Mouse (Mus musculus): ENCODE measurements at regions not wholly inside any gene's neighbourhood (a gene's known extent, or its start where the extent isn't known, plus 50 kb on each side); places are given as distances from the start of the nearest gene placed in this dataset.
A peak's percentile ranks its signal among the peaks of the same experiment; 100 is the strongest.

DNA sequence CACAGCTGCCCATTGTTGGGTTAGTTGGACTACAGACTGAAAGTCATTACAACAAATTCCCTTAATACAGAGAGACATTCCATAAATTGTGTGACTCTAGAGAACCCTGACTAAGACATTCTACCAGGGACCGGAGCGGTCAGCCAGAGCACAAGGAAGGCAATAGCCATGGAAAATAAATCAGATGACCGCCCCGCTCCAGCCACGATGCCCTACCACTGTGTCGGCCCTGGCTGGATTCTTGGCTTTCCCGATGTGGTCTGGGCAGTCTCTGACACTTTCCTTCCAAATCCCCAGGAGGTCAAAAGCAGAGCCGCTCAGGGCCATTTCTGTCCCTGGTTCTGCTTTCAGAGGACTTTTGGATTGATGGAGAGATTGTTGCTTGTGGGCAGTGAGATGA lies 57.8 kb downstream of the Lsm3 start:
- Histone ChIP-seq H3K4me1 (replicated peaks) (no peaks in the 10 kb centered on the region; the same call in 1 of the 2 replicates), H3K9ac (no peak overlapping the region), H3K27me3 (no peaks in the 10 kb centered on the region), H3K36me3 (no peaks in the 10 kb centered on the region), H3K4me2 (no peak overlapping the region), H3K4me3 (no peak overlapping the region), H3K9me3 (no peaks in the 10 kb centered on the region), H3K27ac (replicated peaks) (no peak overlapping the region)
- WGBS = 89% methylated on average over 8 of the region's 8 CpGs
- ATAC-seq (ENCODE audit: low FRiP score, low read depth) = no peak

DNA sequence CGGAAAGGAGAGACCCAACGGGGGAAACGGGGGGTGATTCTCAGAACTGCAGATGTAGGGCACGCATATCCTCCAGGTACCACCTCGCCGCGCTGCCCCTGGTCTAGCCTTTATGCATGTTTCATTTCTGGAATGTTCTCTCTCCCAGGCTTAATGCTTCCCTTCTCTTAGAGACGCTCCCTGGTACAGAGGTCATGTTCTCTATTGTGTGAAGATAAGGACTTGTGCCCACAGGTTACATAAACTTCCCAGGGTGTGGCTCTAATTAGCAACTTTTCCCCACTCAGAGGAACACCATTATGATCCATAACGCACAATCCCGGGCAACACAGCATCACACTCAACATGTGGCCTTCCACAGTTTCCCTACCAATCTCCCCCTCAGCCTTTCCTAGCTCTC lies 58.7 kb downstream of the Lsm3 start:
- Histone ChIP-seq H3K27me3 (no peaks in the 10 kb centered on the region), H3K9ac (no peak overlapping the region), H3K9me3 (no peaks in the 10 kb centered on the region), H3K4me2 (no peak overlapping the region), H3K4me1 (replicated peaks) (no peaks in the 10 kb centered on the region; the same call in 1 of the 2 replicates), H3K27ac (replicated peaks) (no peak overlapping the region), H3K4me3 (no peak overlapping the region), H3K36me3 (no peaks in the 10 kb centered on the region)
- no peak for ATAC-seq (ENCODE audit: low FRiP score, low read depth)
- 92% methylated on average over 10 of the region's 10 CpGs for WGBS

DNA sequence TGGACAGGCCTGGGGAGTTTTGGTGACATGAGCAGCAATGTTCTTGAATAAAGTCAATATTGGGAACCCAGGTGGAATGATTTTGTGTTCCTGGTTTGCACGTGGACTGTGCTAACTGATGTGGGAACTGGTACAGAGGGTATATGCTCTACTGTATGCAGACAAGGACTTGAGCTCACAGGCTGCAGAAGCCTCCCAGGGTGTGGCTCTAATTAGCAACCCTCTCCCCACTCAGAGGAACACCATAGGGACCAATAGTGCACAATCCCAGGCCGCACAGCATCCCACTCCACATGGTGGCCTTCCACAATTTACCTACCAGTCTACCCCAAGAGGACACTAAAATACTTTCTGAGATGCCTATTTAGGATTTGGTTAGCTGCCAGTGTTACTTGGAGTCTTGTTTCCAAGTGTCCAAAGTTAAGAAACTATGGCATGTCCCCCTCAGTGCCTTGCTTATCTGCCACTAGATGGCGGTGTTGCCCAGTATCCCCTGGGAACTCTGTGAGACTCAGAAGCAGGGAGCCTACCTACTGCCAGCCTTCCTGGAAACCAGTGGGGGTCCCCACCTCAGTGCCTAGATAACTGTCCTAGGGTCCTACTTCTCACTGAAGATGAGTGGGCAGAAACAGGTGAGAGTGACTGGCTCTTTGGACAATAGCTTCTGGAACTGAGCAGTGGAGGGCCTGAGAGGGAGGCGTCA lies 60.1 kb downstream of the Lsm3 start:
- H3K27ac ChIP-seq (replicated peaks) = no peak overlapping the region
- no peak overlapping the region for H3K4me2 ChIP-seq
- WGBS = 63% methylated on average over 4 of the region's 4 CpGs
- no peaks in the 10 kb centered on the region for H3K9me3 ChIP-seq
- no peak overlapping the region for H3K4me3 ChIP-seq
- H3K36me3 ChIP-seq = no peaks in the 10 kb centered on the region
- H3K27me3 ChIP-seq = no peaks in the 10 kb centered on the region
- peak; percentile 66; the same call in 1 of the 2 replicates for ATAC-seq (ENCODE audit: low FRiP score, low read depth)
- H3K9ac ChIP-seq = no peak overlapping the region
- H3K4me1 ChIP-seq (replicated peaks) = no peaks in the 10 kb centered on the region; the same call in 1 of the 2 replicates

DNA sequence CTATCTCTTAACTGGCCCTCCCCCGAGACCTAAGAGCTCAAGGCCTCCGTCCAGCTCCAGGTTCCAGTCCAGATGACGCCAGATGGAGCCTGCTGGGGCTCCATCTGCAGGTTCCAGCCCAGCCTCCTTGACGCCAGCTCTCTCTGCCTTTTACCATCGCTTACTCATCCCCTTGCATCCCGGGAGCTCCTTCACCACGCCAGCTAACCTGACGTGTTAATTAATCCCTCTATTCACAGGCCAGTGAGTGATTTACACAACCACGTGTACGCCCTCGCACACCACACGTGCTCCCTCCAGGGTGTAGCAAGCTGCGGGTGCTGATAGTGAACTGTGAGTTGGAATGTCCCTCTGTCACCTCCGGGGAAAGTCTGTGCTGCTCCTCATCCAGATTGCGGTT lies 61.2 kb downstream of the Lsm3 start:
- no peaks in the 10 kb centered on the region; the same call in 1 of the 2 replicates for H3K4me1 ChIP-seq (replicated peaks)
- H3K4me2 ChIP-seq = no peak overlapping the region
- no peaks in the 10 kb centered on the region for H3K36me3 ChIP-seq
- no peak overlapping the region for H3K9ac ChIP-seq
- no peak overlapping the region for H3K4me3 ChIP-seq
- H3K27me3 ChIP-seq = no peaks in the 10 kb centered on the region
- WGBS = 41% methylated on average over 15 of the region's 15 CpGs
- ATAC-seq (ENCODE audit: low FRiP score, low read depth) = no peak; the same call in 1 of the 2 replicates
- H3K9me3 ChIP-seq = no peaks in the 10 kb centered on the region
- H3K27ac ChIP-seq (replicated peaks) = no peak overlapping the region

DNA sequence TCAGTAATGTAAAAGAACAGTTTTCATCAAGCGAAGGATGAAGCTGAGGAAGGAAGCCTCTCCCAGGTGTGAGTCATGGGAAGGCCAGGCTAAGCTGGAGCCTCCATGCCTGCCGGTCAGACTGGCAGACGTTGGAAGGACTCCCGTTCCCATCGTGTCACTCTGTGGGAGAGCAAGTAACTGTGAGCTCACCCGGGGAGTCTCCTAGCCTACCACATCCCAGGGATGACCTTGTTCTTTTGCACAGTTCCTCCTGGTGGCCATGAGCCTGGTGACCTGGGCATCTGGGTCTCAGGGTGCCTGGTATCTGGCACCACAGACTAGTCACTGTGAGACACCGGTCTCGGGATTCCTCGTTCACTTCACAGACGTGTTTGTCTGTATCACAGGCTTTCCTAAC lies 63.9 kb downstream of the Lsm3 start:
- Histone ChIP-seq H3K4me1 (replicated peaks) (no peaks in the 10 kb centered on the region; the same call in 1 of the 2 replicates), H3K27me3 (no peaks in the 10 kb centered on the region), H3K9me3 (no peaks in the 10 kb centered on the region), H3K36me3 (no peaks in the 10 kb centered on the region), H3K27ac (replicated peaks) (no peak overlapping the region), H3K4me2 (no peak overlapping the region), H3K9ac (no peak overlapping the region), H3K4me3 (no peak overlapping the region)
- 85% methylated on average over 10 of the region's 10 CpGs for WGBS
- no peak for ATAC-seq (ENCODE audit: low FRiP score, low read depth)

DNA sequence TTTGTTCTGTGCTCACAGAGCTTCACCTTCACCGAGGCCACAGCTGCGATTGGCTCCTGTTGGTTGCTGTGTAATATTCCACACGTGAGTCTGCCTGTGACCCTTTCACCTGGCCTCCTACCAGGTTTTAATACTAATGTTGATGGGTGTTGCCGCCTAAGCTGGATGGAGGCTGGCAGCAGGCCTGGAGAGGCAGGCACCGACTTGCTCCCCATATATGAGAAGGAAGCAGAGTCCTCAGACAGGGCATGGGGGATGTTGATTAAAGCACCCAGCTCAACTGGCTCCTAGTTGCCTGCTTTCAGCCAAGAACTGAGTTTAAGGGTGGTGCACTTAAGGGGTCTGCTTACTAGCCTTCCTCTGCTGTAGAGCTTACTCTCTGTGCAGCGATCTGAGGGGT lies 64.9 kb downstream of the Lsm3 start:
- Histone ChIP-seq H3K27ac (replicated peaks) (no peak overlapping the region), H3K36me3 (no peaks in the 10 kb centered on the region), H3K9ac (no peak overlapping the region), H3K9me3 (no peaks in the 10 kb centered on the region), H3K4me1 (replicated peaks) (no peaks in the 10 kb centered on the region; the same call in 1 of the 2 replicates), H3K4me2 (no peak overlapping the region), H3K4me3 (no peak overlapping the region), H3K27me3 (no peaks in the 10 kb centered on the region)
- WGBS = 94% methylated on average over 6 of the region's 6 CpGs
- no peak for ATAC-seq (ENCODE audit: low FRiP score, low read depth)

DNA sequence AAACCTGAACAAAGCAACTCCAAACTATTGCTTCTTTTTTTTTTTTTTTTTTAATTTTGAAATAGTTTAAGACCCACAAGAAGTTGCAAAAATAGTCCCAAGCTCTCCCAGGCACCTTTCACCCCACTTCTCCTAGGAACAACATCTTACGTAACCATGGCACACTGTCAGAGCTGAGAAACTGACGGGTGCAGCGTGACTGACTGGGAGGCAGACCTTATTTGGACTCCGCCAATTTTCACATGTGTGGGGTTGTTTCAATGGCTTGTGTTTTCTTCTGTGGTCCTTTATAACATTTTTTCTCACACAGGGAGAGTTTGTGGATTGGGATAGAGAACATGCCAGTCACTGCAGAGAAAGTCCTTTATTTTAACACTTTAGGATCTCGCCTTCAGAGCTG lies 66.6 kb downstream of the Lsm3 start:
- no peak for ATAC-seq (ENCODE audit: low FRiP score, low read depth)
- no peaks in the 10 kb centered on the region for H3K4me1 ChIP-seq (replicated peaks)
- H3K9me3 ChIP-seq = no peaks in the 10 kb centered on the region
- no peak overlapping the region for H3K4me2 ChIP-seq
- no peaks in the 10 kb centered on the region for H3K27me3 ChIP-seq
- H3K27ac ChIP-seq (replicated peaks) = no peak overlapping the region
- no peak overlapping the region for H3K4me3 ChIP-seq
- H3K9ac ChIP-seq = no peak overlapping the region
- no peaks in the 10 kb centered on the region for H3K36me3 ChIP-seq
- 88% methylated on average over 5 of the region's 5 CpGs for WGBS

DNA sequence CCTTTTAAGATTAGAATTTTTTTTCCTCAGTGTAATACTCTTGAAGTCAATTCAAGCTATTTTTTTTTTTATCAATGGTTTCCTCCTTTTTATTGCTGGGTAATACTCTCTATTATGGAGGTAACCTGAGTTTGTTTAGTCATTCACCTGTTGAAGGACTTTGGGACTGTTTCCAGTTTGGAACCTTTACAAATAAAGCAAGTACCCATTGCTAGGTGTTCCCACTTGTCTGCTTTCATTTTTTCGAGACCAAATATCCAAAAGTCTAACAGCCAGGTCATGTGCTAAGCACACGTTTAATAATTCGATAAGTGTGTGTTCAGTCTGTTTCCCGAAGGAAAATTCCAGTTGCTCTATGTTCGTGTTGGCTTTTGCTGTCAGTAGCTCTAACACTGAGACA lies 67.6 kb downstream of the Lsm3 start:
- Histone ChIP-seq H3K9ac (no peak overlapping the region), H3K27me3 (no peaks in the 10 kb centered on the region), H3K9me3 (no peaks in the 10 kb centered on the region), H3K4me3 (no peak overlapping the region), H3K4me1 (replicated peaks) (no peaks in the 10 kb centered on the region), H3K4me2 (no peak overlapping the region), H3K36me3 (no peaks in the 10 kb centered on the region), H3K27ac (replicated peaks) (no peak overlapping the region)
- no peak for ATAC-seq (ENCODE audit: low FRiP score, low read depth)
- 93% methylated on average over 5 of the region's 5 CpGs for WGBS

DNA sequence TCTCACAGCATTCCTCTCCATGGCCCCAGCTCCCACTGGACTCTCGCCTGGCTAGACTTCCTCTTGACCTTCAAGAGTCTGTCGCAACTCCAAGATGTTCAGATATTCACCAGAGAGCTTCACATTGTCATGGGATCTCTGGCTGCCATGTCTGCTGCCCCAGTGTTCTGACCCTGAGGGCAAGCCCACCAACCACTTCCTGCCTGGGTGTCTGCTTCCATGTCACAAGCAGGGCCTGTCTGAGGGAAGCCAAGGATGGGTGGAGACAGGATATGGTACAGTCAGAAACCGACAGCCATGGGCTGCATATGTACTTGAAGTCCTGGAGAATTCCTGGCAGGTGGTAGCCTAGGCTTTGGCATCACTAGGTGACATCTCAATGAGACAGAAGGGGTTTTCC lies 69.8 kb downstream of the Lsm3 start:
- no peak for ATAC-seq (ENCODE audit: low FRiP score, low read depth)
- Histone ChIP-seq H3K27ac (replicated peaks) (no peak overlapping the region), H3K4me1 (replicated peaks) (no peaks in the 10 kb centered on the region), H3K36me3 (no peaks in the 10 kb centered on the region), H3K27me3 (no peaks in the 10 kb centered on the region), H3K4me3 (no peak overlapping the region), H3K4me2 (no peak overlapping the region), H3K9me3 (no peaks in the 10 kb centered on the region), H3K9ac (no peak overlapping the region)
- 84% methylated on average over 3 of the region's 3 CpGs for WGBS

DNA sequence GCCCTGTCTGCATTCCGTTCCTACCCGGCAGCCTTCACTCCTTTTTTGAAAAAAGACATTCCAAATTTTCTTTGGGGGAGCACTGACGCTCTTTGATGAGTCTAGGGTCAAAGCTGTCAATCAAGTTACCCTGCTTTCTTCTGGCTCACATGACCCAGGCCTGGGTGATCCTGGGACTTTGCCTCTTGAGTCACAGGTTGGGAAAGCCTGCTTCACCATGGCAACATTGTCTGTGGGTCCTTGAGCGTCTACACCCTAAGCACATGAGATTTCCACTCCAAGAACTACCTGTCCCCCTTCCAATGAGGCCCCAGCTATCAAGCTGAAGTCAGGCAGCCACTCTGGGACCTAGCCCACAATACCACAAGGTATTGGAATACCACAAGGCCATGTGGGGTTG lies 73.5 kb downstream of the Lsm3 start:
- ATAC-seq (ENCODE audit: low FRiP score, low read depth) = no peak
- Histone ChIP-seq H3K36me3 (no peaks in the 10 kb centered on the region), H3K9me3 (no peaks in the 10 kb centered on the region), H3K4me2 (no peak overlapping the region), H3K4me1 (replicated peaks) (peaks cover 11% of the 10 kb centered on the region; the same call in 1 of the 2 replicates), H3K4me3 (no peak overlapping the region), H3K27ac (replicated peaks) (no peak overlapping the region), H3K27me3 (no peaks in the 10 kb centered on the region), H3K9ac (no peak overlapping the region)
- WGBS = 84% methylated on average over 4 of the region's 4 CpGs

DNA sequence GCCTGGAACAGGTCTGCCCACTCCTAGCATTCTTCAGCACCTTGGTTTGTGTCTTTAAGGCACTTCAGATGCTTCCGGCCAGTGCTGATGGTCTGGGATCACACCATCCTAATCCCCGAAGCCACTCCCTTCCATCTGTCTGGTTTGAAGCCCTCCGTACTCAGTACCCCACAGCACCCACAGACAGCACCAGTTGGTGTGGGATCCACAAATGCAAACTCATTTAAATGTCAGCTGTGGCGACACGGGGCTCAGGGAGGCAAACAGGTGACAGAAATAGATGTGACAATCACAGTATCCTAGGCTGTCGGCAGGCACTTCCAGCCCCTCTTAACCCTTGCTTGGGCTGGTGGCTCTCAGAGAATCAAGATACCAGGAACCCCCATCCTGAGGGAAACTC lies 74.7 kb downstream of the Lsm3 start:
- no peak overlapping the region for H3K27ac ChIP-seq (replicated peaks)
- 42% methylated on average over 6 of the region's 6 CpGs for WGBS
- peaks cover 11% of the 10 kb centered on the region; the same call in 1 of the 2 replicates for H3K4me1 ChIP-seq (replicated peaks)
- H3K27me3 ChIP-seq = no peaks in the 10 kb centered on the region
- no peak overlapping the region for H3K4me2 ChIP-seq
- no peaks in the 10 kb centered on the region for H3K36me3 ChIP-seq
- no peak for ATAC-seq (ENCODE audit: low FRiP score, low read depth)
- H3K9ac ChIP-seq = no peak overlapping the region
- no peaks in the 10 kb centered on the region for H3K9me3 ChIP-seq
- H3K4me3 ChIP-seq = no peak overlapping the region

DNA sequence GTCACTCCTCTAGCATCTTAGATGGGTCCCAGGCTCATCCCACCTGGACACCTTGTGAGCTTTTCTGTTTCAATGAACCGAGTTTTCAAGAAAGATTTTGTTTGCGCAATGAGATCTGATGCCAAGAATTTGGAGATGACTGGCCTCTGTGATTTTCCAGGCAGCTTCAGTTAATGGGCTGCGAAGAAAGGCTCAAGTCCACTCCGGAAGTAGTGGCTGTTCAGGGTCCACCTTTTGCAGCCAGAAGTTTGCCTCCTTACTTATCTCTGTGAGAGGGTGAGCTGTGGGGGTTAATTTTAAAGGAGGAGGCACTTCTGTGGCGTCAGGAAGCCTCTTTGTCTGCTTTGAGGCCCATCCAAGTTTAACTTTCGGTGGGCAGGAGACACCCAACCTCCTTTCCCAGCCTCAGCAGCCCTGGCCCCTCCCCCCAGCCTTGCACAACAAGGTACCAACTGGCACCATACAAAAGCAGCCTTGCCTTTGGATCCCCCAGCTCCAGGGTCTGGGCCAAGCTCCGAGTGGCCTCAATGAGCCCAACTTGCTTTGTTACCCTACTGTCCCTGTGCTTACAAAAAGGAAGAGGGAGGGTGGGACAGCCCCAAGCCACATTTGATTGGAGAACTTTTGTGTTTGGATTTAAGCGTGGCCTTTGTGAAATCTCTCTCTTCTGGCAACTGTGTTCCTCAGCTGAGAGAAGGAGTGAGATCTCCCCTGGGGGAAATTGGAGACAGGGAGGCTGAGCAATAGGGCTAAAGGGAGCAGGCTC lies 75.3 kb downstream of the Lsm3 start:
- no peak for ATAC-seq (ENCODE audit: low FRiP score, low read depth)
- 51% methylated on average over 8 of the region's 8 CpGs for WGBS
- Histone ChIP-seq H3K27me3 (no peaks in the 10 kb centered on the region), H3K4me2 (no peak overlapping the region), H3K36me3 (no peaks in the 10 kb centered on the region), H3K4me1 (replicated peaks) (peaks cover 11% of the 10 kb centered on the region; the same call in 1 of the 2 replicates), H3K9ac (no peak overlapping the region), H3K4me3 (no peak overlapping the region), H3K9me3 (no peaks in the 10 kb centered on the region), H3K27ac (replicated peaks) (no peak overlapping the region)
